Comparison of ENCODE assay signal across 10 mouse cellular contexts in the genomic region with DNA sequence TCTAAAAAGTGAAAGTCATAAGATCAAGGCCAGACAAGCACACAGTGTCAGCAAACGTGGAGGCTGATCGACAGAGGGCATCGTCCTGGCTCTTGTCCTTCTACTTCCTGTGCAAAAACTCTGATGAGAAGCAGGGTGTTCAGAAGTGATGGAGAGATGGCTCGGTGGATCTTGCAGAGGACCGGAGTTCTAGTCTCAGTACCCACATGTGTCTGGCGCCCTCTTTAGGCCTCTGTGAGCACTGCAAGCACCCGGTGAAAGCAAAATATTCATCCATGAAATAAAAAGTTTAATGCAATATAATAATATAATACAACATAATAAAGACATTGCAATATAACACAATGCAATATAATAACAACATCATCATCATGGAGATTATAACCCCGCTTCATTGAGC. TPM values are rescaled to one million over a fixed set of nuclear protein-coding genes. Genes with fewer than 3 reads are reported as not detected.
DNase-seq lines count a peak whose midpoint lies in the region; ATAC-seq and TF ChIP-seq lines count a peak whose summit lies in the region.
"Had no signal": no experiment of that assay in that cellular context is flagged by ENCODE, and none has a peak within 500 bp of the region (broad histone marks: within the 10 kb centered on the region; RNA-seq: fewer than 3 reads in every experiment).

No protein-coding gene starts in this region.

- H3K4me2 ChIP-seq in kidney, postnatal 0 days (ENCODE audit: low read length), result no peak overlapping the region
- no peak overlapping the region for H3K4me2 ChIP-seq in stomach, postnatal 0 days (replicated peaks; ENCODE audit: low read depth)

- WGBS in kidney, postnatal 0 days, result 56% methylated on average over 8 of the region's 8 CpGs
- 51% methylated on average over 8 of the region's 8 CpGs for WGBS in stomach, postnatal 0 days

- no peaks in the 10 kb centered on the region for H3K27me3 ChIP-seq in kidney, postnatal 0 days (ENCODE audit: insufficient read depth, low read length)
- no peaks in the 10 kb centered on the region for H3K27me3 ChIP-seq in testis, adult 2 months (ENCODE audit: control insufficient read depth, insufficient read depth, low read length)
- H3K27me3 ChIP-seq in stomach, postnatal 0 days (ENCODE audit: control insufficient read depth, insufficient read depth, low read length), result no peaks in the 10 kb centered on the region

- no peak overlapping the region for H3K4me3 ChIP-seq in kidney, postnatal 0 days (replicated peaks; ENCODE audit: low read depth, low read length)
- no peak overlapping the region for H3K4me3 ChIP-seq in testis, adult 2 months (ENCODE audit: control insufficient read depth, low read depth, low read length)
- H3K4me3 ChIP-seq in stomach, postnatal 0 days (ENCODE audit: low read depth, low read length), result no peak overlapping the region

- H3K27ac ChIP-seq in kidney, postnatal 0 days, result no peak overlapping the region
- no peak overlapping the region for H3K27ac ChIP-seq in testis, adult 2 months (ENCODE audit: control insufficient read depth, insufficient read depth, low read depth, low read length)
- H3K27ac ChIP-seq in stomach, postnatal 0 days (replicated peaks), result no peak overlapping the region
- H3K27ac ChIP-seq: macrophage had no signal

- H3K36me3 ChIP-seq in kidney, postnatal 0 days (ENCODE audit: insufficient read depth, low read length), result no peaks in the 10 kb centered on the region
- H3K36me3 ChIP-seq in testis, adult 2 months (ENCODE audit: control insufficient read depth, insufficient read depth, low read length), result no peaks in the 10 kb centered on the region
- H3K36me3 ChIP-seq in stomach, postnatal 0 days (ENCODE audit: control insufficient read depth, insufficient read depth, low read length), result no peaks in the 10 kb centered on the region

- no peaks in the 10 kb centered on the region for H3K4me1 ChIP-seq in kidney, postnatal 0 days (replicated peaks; ENCODE audit: insufficient read depth, low read length)
- no peaks in the 10 kb centered on the region for H3K4me1 ChIP-seq in testis, adult 2 months (ENCODE audit: control insufficient read depth, insufficient read depth, low read length)
- no peaks in the 10 kb centered on the region for H3K4me1 ChIP-seq in stomach, postnatal 0 days (replicated peaks; ENCODE audit: control insufficient read depth, insufficient read depth)

- TF ChIP-seq CTCF in kidney, postnatal 0 days (IDR thresholded peaks at IDR 0.05; ENCODE audit: low read depth), result peak; percentile 51; the same call in 1 of the 2 replicates
- peak; percentile 71; the same call in 1 of the 2 replicates for TF ChIP-seq CTCF in testis, adult 2 months (IDR thresholded peaks at IDR 0.05; ENCODE audit: control insufficient read depth, insufficient read depth, insufficient replicate concordance, low read depth, low read length)
- TF ChIP-seq CTCF in stomach, postnatal 0 days (IDR thresholded peaks at IDR 0.05; ENCODE audit: low read depth), result peak; percentile 63

- H3K9me3 ChIP-seq in kidney, postnatal 0 days (replicated peaks; ENCODE audit: low read length), result no peaks in the 10 kb centered on the region
- no peaks in the 10 kb centered on the region for H3K9me3 ChIP-seq in stomach, postnatal 0 days (ENCODE audit: control insufficient read depth, low read length)

- no peak for TF ChIP-seq POLR2A in testis, adult 2 months (IDR thresholded peaks at IDR 0.05; ENCODE audit: control insufficient read depth, low read depth, low read length)

- TF ChIP-seq EP300 in stomach, postnatal 0 days (optimal IDR thresholded peaks at IDR 0.05), result no peak

- no peak overlapping the region for H3K9ac ChIP-seq in kidney, postnatal 0 days (ENCODE audit: low read depth, low read length)
- no peak overlapping the region for H3K9ac ChIP-seq in stomach, postnatal 0 days (ENCODE audit: low read length)

- no peak for ATAC-seq in kidney, postnatal 0 days (replicated peaks; ENCODE audit: low FRiP score, low read depth)
- no peak for ATAC-seq in stomach, postnatal 0 days (ENCODE audit: low FRiP score, low TSS enrichment)

- no peak for DNase-seq in kidney, postnatal 0 days (ENCODE audit: low spot score)
- no peak for DNase-seq in kidney, adult 8-10 months
- no peak for DNase-seq in testis, postnatal 14 days (ENCODE audit: low spot score)
- peak; percentile 57 to 73 for DNase-seq in cerebellum, postnatal 25 days
- no peak for DNase-seq in stomach, postnatal 0 days (ENCODE audit: low spot score)
- DNase-seq in adipocyte (ENCODE audit: low spot score), result no peak
- no peak for DNase-seq in heart, postnatal 4 days

RNA-seq across cellular contexts. Expression of a gene that starts 54.6 kb away (rescaled TPM):
- polyA plus RNA-seq in kidney, postnatal 0 days (2015; fragmentation: Nextera tagmentation; extraction: Ambion mirVana), result 0.29 and 0.46 TPM in 2 replicates
- polyA plus RNA-seq in testis, adult 2 months (2012; rRNA removed), result 37.7 and 37.9 TPM in 2 replicates
- polyA plus RNA-seq in stomach, postnatal 0 days (2015; fragmentation: Nextera tagmentation; extraction: Ambion mirVana), result 0.40 and 0.77 TPM in 2 replicates
- not detected for total RNA-seq in heart, postnatal 4 days (2021)
- polyA plus RNA-seq: heart, embryonic 16.5 days had no signal

RNA-seq across cellular contexts. Expression of a gene that starts 55.3 kb away (rescaled TPM):
- polyA plus RNA-seq in kidney, postnatal 0 days (2015; fragmentation: Nextera tagmentation; extraction: Ambion mirVana), result 15.4 and 16.2 TPM in 2 replicates
- polyA plus RNA-seq in testis, adult 2 months (2012; rRNA removed), result 19.8 and 22.8 TPM in 2 replicates
- polyA plus RNA-seq in stomach, postnatal 0 days (2015; fragmentation: Nextera tagmentation; extraction: Ambion mirVana), result 10.6 and 11.0 TPM in 2 replicates
- 10 to 100 TPM; 11.9 to 12.1 TPM for total RNA-seq in heart, postnatal 4 days (2021)

Comparison
In these comparisons a context has a peak if more than half of its experiments do, and no peak if none do; other contexts are left out.
1. DNase-seq: peak in cerebellum, postnatal 25 days (2 of 2); none in kidney, postnatal 0 days (single experiment), kidney, adult 8-10 months (0 of 2), testis, postnatal 14 days (single experiment), stomach, postnatal 0 days (single experiment), adipocyte (single experiment) and heart, postnatal 4 days (single experiment).
2. RNA of a gene that starts 54.6 kb away (polyA plus RNA-seq): 37.7 to 37.9 TPM in testis, adult 2 months; 0.29 to 0.46 TPM in kidney, postnatal 0 days and 0.40 to 0.77 TPM in stomach, postnatal 0 days; every median in the first group is over 10 times any median in the second.
3. Peak in every context shown above with its lines, with median percentiles within 50 percentile points of each other: CTCF ChIP-seq.